Mouse (Mus musculus) heart, embryonic 12.5 days (tissue): ENCODE measurements at regions not wholly inside any gene's neighbourhood (a gene's known extent, or its start where the extent isn't known, plus 50 kb on each side); places are given as distances from the start of the nearest gene placed in this dataset.

Source experiments
- ATAC-seq: fragments of 200-750 bp; cut with Nextera tagmentation; 2 replicates; pipeline ENCODE4 v1.8.0; 2017; ENCODE audit warnings: moderate TSS enrichment, moderate library complexity; ENCODE audit not compliant: insufficient number of reproducible peaks, low FRiP score
- H3K27ac ChIP-seq: fragments of 300-500 bp; sonication (generic); 2 replicates; pipeline ENCODE4 v1.5.1; 2016; ENCODE audit warnings: mild to moderate bottlenecking, moderate library complexity; ENCODE audit not compliant: poor library complexity, severe bottlenecking
- H3K27me3 ChIP-seq: fragments of 300-500 bp; sonication (generic); replicated peaks from 2 replicates; pipeline ENCODE4 v1.6.1; 2016; ENCODE audit warnings: mild to moderate bottlenecking, moderate library complexity
- H3K36me3 ChIP-seq: fragments of 300-500 bp; sonication (generic); 2 replicates; pipeline ENCODE4 v1.6.1; 2016; ENCODE audit warnings: mild to moderate bottlenecking, moderate library complexity
- H3K4me1 ChIP-seq: fragments of 300-500 bp; sonication (generic); replicated peaks from 2 replicates; pipeline ENCODE4 v1.6.1; 2016; ENCODE audit warnings: mild to moderate bottlenecking
- H3K4me2 ChIP-seq: fragments of 300-500 bp; sonication (generic); 2 replicates; pipeline ENCODE4 v1.6.1; 2016; ENCODE audit warnings: mild to moderate bottlenecking, moderate library complexity
- H3K4me3 ChIP-seq: fragments of 300-500 bp; sonication (generic); 2 replicates; pipeline ENCODE4 v1.5.1; 2016; ENCODE audit warnings: mild to moderate bottlenecking
- H3K9ac ChIP-seq: fragments of 300-500 bp; sonication (generic); 2 replicates; pipeline ENCODE4 v1.6.1; 2016; ENCODE audit warnings: mild to moderate bottlenecking, moderate library complexity
- H3K9me3 ChIP-seq: fragments of 300-500 bp; sonication (generic); replicated peaks from 2 replicates; pipeline ENCODE4 v1.6.1; 2016; ENCODE audit warnings: mild to moderate bottlenecking, moderate library complexity
- WGBS: fragments of 180-500 bp; shearing (Covaris S2); methylation state at CpG from one replicate; pipeline ENCODE4 v1.1.7; 2016; 5-methylcytosine and 5-hydroxymethylcytosine counted together

- no peak overlapping the region for H3K4me3 ChIP-seq
- H3K36me3 ChIP-seq = no peaks in the 10 kb centered on the region
- H3K9ac ChIP-seq = no peak overlapping the region
- H3K4me1 ChIP-seq = no peaks in the 10 kb centered on the region
- peaks cover 10% of the 10 kb centered on the region; the same call in 1 of the 2 replicates for H3K27me3 ChIP-seq
- no peak overlapping the region for H3K4me2 ChIP-seq
- no peak overlapping the region for H3K27ac ChIP-seq
- no peaks in the 10 kb centered on the region for H3K9me3 ChIP-seq
- no peak for ATAC-seq
- WGBS = 85% methylated on average over 2 of the region's 2 CpGs
Observed at GRCm38 (mm10) chr2:178660071-178660470, 229.7 kb downstream of the Cdh26 start.

GRCm38 (mm10) chr2:178662396-178662795, 232.1 kb downstream of the Cdh26 start:
- Histone ChIP-seq H3K36me3 (no peaks in the 10 kb centered on the region), H3K4me3 (no peak overlapping the region), H3K9me3 (no peaks in the 10 kb centered on the region), H3K9ac (no peak overlapping the region), H3K27me3 (peaks cover 12% of the 10 kb centered on the region; the same call in 1 of the 2 replicates), H3K27ac (no peak overlapping the region), H3K4me1 (no peaks in the 10 kb centered on the region), H3K4me2 (no peak overlapping the region)
- WGBS = 41% methylated on average over 1 of the region's 1 CpGs
- no peak for ATAC-seq

GRCm38 (mm10) chr2:178664977-178665376, 234.6 kb downstream of the Cdh26 start:
- H3K27me3 ChIP-seq = peaks cover 16% of the 10 kb centered on the region; the same call in 1 of the 2 replicates
- ATAC-seq = no peak

GRCm38 (mm10) chr2:178668451-178668850, 238.1 kb downstream of the Cdh26 start:
- Histone ChIP-seq H3K9me3 (no peaks in the 10 kb centered on the region), H3K27me3 (peaks cover 16% of the 10 kb centered on the region; the same call in 1 of the 2 replicates), H3K9ac (no peak overlapping the region), H3K4me3 (no peak overlapping the region), H3K4me1 (0 out of 2 replicates have a peak, but pooled peaks cover 3% of the 10 kb centered on the region), H3K36me3 (no peaks in the 10 kb centered on the region), H3K27ac (no peak overlapping the region), H3K4me2 (no peak overlapping the region)
- ATAC-seq = no peak
- 12% methylated on average over 2 of the region's 2 CpGs for WGBS

More at GRCm38 (mm10) chr2:178664977-178665376, 234.6 kb downstream of the Cdh26 start:
- no peak overlapping the region for H3K4me3 ChIP-seq
- H3K9ac ChIP-seq = no peak overlapping the region
- H3K4me2 ChIP-seq = no peak overlapping the region
- 5% methylated on average over 4 of the region's 4 CpGs for WGBS
- no peaks in the 10 kb centered on the region for H3K9me3 ChIP-seq
- H3K36me3 ChIP-seq = no peaks in the 10 kb centered on the region
- no peaks in the 10 kb centered on the region for H3K4me1 ChIP-seq
- H3K27ac ChIP-seq = no peak overlapping the region

GRCm38 (mm10) chr2:178670952-178671351, 240.6 kb downstream of the Cdh26 start:
- Histone ChIP-seq H3K27me3 (peaks cover 11% of the 10 kb centered on the region; the same call in 1 of the 2 replicates), H3K4me3 (no peak overlapping the region), H3K36me3 (no peaks in the 10 kb centered on the region), H3K27ac (no peak overlapping the region), H3K4me2 (no peak overlapping the region), H3K9me3 (no peaks in the 10 kb centered on the region), H3K4me1 (0 out of 2 replicates have a peak, but pooled peaks cover 3% of the 10 kb centered on the region), H3K9ac (no peak overlapping the region)
- 74% methylated on average over 11 of the region's 11 CpGs for WGBS
- no peak for ATAC-seq

GRCm38 (mm10) chr2:178673621-178674020, 243.3 kb downstream of the Cdh26 start:
- H3K9ac ChIP-seq = no peak overlapping the region
- 0 out of 2 replicates have a peak, but pooled peaks cover 3% of the 10 kb centered on the region for H3K4me1 ChIP-seq
- H3K27me3 ChIP-seq = no peaks in the 10 kb centered on the region; the same call in 1 of the 2 replicates
- no peak overlapping the region for H3K27ac ChIP-seq
- H3K9me3 ChIP-seq = no peaks in the 10 kb centered on the region
- 80% methylated on average over 4 of the region's 4 CpGs for WGBS
- H3K4me3 ChIP-seq = no peak overlapping the region
- no peaks in the 10 kb centered on the region for H3K36me3 ChIP-seq
- no peak overlapping the region for H3K4me2 ChIP-seq
- no peak for ATAC-seq

GRCm38 (mm10) chr2:178674621-178675020, 244.3 kb downstream of the Cdh26 start:
- no peak overlapping the region for H3K9ac ChIP-seq
- WGBS = 65% methylated on average over 4 of the region's 4 CpGs
- no peak overlapping the region for H3K4me3 ChIP-seq
- no peaks in the 10 kb centered on the region for H3K9me3 ChIP-seq
- H3K4me2 ChIP-seq = no peak overlapping the region
- H3K27ac ChIP-seq = no peak overlapping the region
- no peaks in the 10 kb centered on the region for H3K36me3 ChIP-seq
- H3K4me1 ChIP-seq = 0 out of 2 replicates have a peak, but pooled peaks cover 3% of the 10 kb centered on the region
- no peaks in the 10 kb centered on the region; the same call in 1 of the 2 replicates for H3K27me3 ChIP-seq
- no peak for ATAC-seq

GRCm38 (mm10) chr2:178676970-178677369, 246.6 kb downstream of the Cdh26 start:
- no peaks in the 10 kb centered on the region for H3K27me3 ChIP-seq
- H3K4me1 ChIP-seq = peaks cover 11% of the 10 kb centered on the region
- 66% methylated on average over 10 of the region's 10 CpGs for WGBS
- no peak overlapping the region for H3K27ac ChIP-seq
- ATAC-seq = no peak
- H3K4me2 ChIP-seq = no peak overlapping the region
- H3K9me3 ChIP-seq = no peaks in the 10 kb centered on the region
- no peak overlapping the region for H3K4me3 ChIP-seq
- H3K36me3 ChIP-seq = no peaks in the 10 kb centered on the region
- no peak overlapping the region for H3K9ac ChIP-seq

GRCm38 (mm10) chr2:178680368-178680767, 250.0 kb downstream of the Cdh26 start:
- WGBS = 34% methylated on average over 3 of the region's 3 CpGs
- no peak overlapping the region for H3K4me3 ChIP-seq
- H3K4me2 ChIP-seq = no peak overlapping the region
- no peak for ATAC-seq
- H3K36me3 ChIP-seq = no peaks in the 10 kb centered on the region
- H3K9me3 ChIP-seq = no peaks in the 10 kb centered on the region
- no peak overlapping the region for H3K9ac ChIP-seq
- H3K27ac ChIP-seq = no peak overlapping the region
- peaks cover 24% of the 10 kb centered on the region for H3K4me1 ChIP-seq
- H3K27me3 ChIP-seq = no peaks in the 10 kb centered on the region

GRCm38 (mm10) chr2:178684026-178684958, 254.0 kb downstream of the Cdh26 start:
- Histone ChIP-seq H3K9me3 (no peaks in the 10 kb centered on the region), H3K36me3 (no peaks in the 10 kb centered on the region), H3K4me2 (no peak overlapping the region), H3K4me3 (no peak overlapping the region), H3K4me1 (peaks cover 34% of the 10 kb centered on the region), H3K27ac (no peak overlapping the region), H3K27me3 (no peaks in the 10 kb centered on the region), H3K9ac (no peak overlapping the region)
- no peak for ATAC-seq
- WGBS = 55% methylated on average over 9 of the region's 9 CpGs

- Histone ChIP-seq H3K4me1 (peaks cover 33% of the 10 kb centered on the region), H3K4me3 (no peak overlapping the region), H3K27me3 (no peaks in the 10 kb centered on the region), H3K9ac (no peak overlapping the region), H3K36me3 (no peaks in the 10 kb centered on the region), H3K27ac (no peak overlapping the region), H3K4me2 (no peak overlapping the region), H3K9me3 (no peaks in the 10 kb centered on the region)
- ATAC-seq = no peak
- WGBS = 83% methylated on average over 5 of the region's 5 CpGs
Observed at GRCm38 (mm10) chr2:178685211-178685610, 254.9 kb downstream of the Cdh26 start.
